ENCODE assay signal across 19 mouse cellular contexts in genomic region chr17:28708989-28709388, GRCm38 (mm10). TPM values are rescaled to one million over a fixed set of nuclear protein-coding genes. Genes with fewer than 3 reads are reported as not detected.
DNase-seq lines count a peak whose midpoint lies in the region; ATAC-seq and TF ChIP-seq lines count a peak whose summit lies in the region.
"Had no signal": no experiment of that assay in that cellular context is flagged by ENCODE, and none has a peak within 500 bp of the region (broad histone marks: within the 10 kb centered on the region; RNA-seq: fewer than 3 reads in every experiment).

No protein-coding gene starts in this region.

- peaks cover 49% of the 10 kb centered on the region for H3K79me2 ChIP-seq in liver, adult 2 months (ENCODE audit: control insufficient read depth, insufficient read depth, low read length)
- peaks cover 79% of the 10 kb centered on the region for H3K79me2 ChIP-seq in myocyte (ENCODE audit: control insufficient read depth, insufficient read depth)

- no peak overlapping the region for H3K4me2 ChIP-seq in liver, embryonic 11.5 days
- H3K4me2 ChIP-seq in myocyte (ENCODE audit: low read depth) = peak overlapping the region; percentile 8
- H3K4me2 ChIP-seq: forebrain, embryonic 15.5 days; hindbrain, embryonic 12.5 days; lung, embryonic 15.5 days had no signal

- H3K4me3 ChIP-seq in gastrocnemius, adult 2 months = peak overlapping the region; percentile 47
- no peak overlapping the region for H3K4me3 ChIP-seq in liver, adult 2 months (ENCODE audit: insufficient read depth, low read depth, low read length)
- no peak overlapping the region for H3K4me3 ChIP-seq in liver, embryonic 11.5 days (ENCODE audit: low read depth, low read length)
- H3K4me3 ChIP-seq in myocyte = no peak overlapping the region
- H3K4me3 ChIP-seq: forebrain, embryonic 15.5 days; heart, embryonic 10.5 days; hindbrain, embryonic 12.5 days; lung, embryonic 15.5 days had no signal

- no peak overlapping the region for H3K9ac ChIP-seq in liver, adult 2 months (ENCODE audit: low read depth, low read length)
- H3K9ac ChIP-seq in liver, embryonic 11.5 days (ENCODE audit: low read depth, low read length) = no peak overlapping the region
- H3K9ac ChIP-seq: forebrain, embryonic 15.5 days; hindbrain, embryonic 12.5 days; lung, embryonic 15.5 days had no signal

- no peak for ATAC-seq in liver, embryonic 11.5 days (replicated peaks; ENCODE audit: low FRiP score)
- ATAC-seq in hematopoietic stem cell, adult 5-6 weeks (replicated peaks in 1 of 2; ENCODE audit: insufficient read depth in 1 of 2, low FRiP score in 2 of 2, low TSS enrichment in 1 of 2, low read depth in 1 of 2, poor library complexity in 2 of 2, severe bottlenecking in 2 of 2) = peak; percentile 33 to 34; a peak in 1 of 4 replicates
- ATAC-seq: activated CD4-positive, CD25-positive, alpha-beta regulatory T cell, adult 4 months; forebrain, embryonic 15.5 days; midbrain, embryonic 16.5 days had no signal

- H3ac ChIP-seq in myocyte (ENCODE audit: control insufficient read depth, insufficient read length) = no peak overlapping the region

- no peak for TF ChIP-seq POLR2A in liver, adult 2 months (IDR thresholded peaks at IDR 0.05; ENCODE audit: extremely low read depth, insufficient read depth, low read length)
- no peak for TF ChIP-seq POLR2A in myocyte (IDR thresholded peaks at IDR 0.05; ENCODE audit: insufficient read length, low read depth)

- TF ChIP-seq CTCF in gastrocnemius, adult 2 months (IDR thresholded peaks at IDR 0.05) = no peak
- TF ChIP-seq CTCF in liver, adult 2 months (IDR thresholded peaks at IDR 0.05; ENCODE audit: low read depth, low read length) = no peak

- peaks cover 28% of the 10 kb centered on the region for H3K4me1 ChIP-seq in liver, adult 2 months (ENCODE audit: control insufficient read depth, insufficient read depth, low read length)
- peaks cover 39% of the 10 kb centered on the region for H3K4me1 ChIP-seq in liver, embryonic 11.5 days (replicated peaks; ENCODE audit: control insufficient read depth, insufficient read depth, low read length)

- peak; percentile 32 for DNase-seq in gastrocnemius, adult 2 months
- no peak for DNase-seq in gastrocnemius, postnatal 10 days
- DNase-seq in liver, adult 2 months (ENCODE audit: extremely low read depth, low read depth, low spot score) = peak; percentile 48
- no peak for DNase-seq in liver, embryonic 11.5 days (ENCODE audit: low spot score)
- no peak for DNase-seq in urinary bladder, postnatal 4 days (ENCODE audit: low spot score in 2 of 2)
- DNase-seq: adrenal gland, postnatal 10 days; cerebellum, adult 11-12 months; cerebellum, postnatal 14 days; embryo, embryonic 11 days; right cerebral cortex, postnatal 4 days had no signal

- peak overlapping the region; percentile 84 for H3K27ac ChIP-seq in gastrocnemius, adult 2 months
- peak overlapping the region; percentile 10; the same call in 1 of the 2 replicates for H3K27ac ChIP-seq in liver, adult 2 months (replicated peaks; ENCODE audit: insufficient read depth, low read depth, low read length)
- no peak overlapping the region for H3K27ac ChIP-seq in liver, embryonic 11.5 days (ENCODE audit: low read depth, low read length)
- H3K27ac ChIP-seq: forebrain, embryonic 15.5 days; heart, embryonic 10.5 days; hindbrain, embryonic 12.5 days; lung, embryonic 15.5 days had no signal

- WGBS in liver, adult 2 months = 17% methylated on average over 2 of the region's 2 CpGs
- 38% methylated on average over 2 of the region's 2 CpGs for WGBS in liver, embryonic 11.5 days

- no peaks in the 10 kb centered on the region for H3K27me3 ChIP-seq in liver, adult 2 months (ENCODE audit: control insufficient read depth, insufficient read depth, low read length)
- H3K27me3 ChIP-seq in liver, embryonic 11.5 days (replicated peaks; ENCODE audit: control insufficient read depth, insufficient read depth, low read length) = no peaks in the 10 kb centered on the region
- no peaks in the 10 kb centered on the region for H3K27me3 ChIP-seq in myocyte (ENCODE audit: control insufficient read depth, insufficient read depth, insufficient read length)
- H3K27me3 ChIP-seq: forebrain, embryonic 15.5 days; hindbrain, embryonic 12.5 days; lung, embryonic 15.5 days had no signal

- no peaks in the 10 kb centered on the region; the same call in 1 of the 2 replicates for H3K9me3 ChIP-seq in liver, embryonic 11.5 days (ENCODE audit: control insufficient read depth, low read length)
- H3K9me3 ChIP-seq: forebrain, embryonic 15.5 days; G1E; heart, embryonic 10.5 days; hindbrain, embryonic 12.5 days; lung, embryonic 15.5 days had no signal

- peaks cover 4% of the 10 kb centered on the region; the same call in 1 of the 2 replicates for H3K36me3 ChIP-seq in liver, adult 2 months (ENCODE audit: control insufficient read depth, insufficient read depth, low read length)
- H3K36me3 ChIP-seq in liver, embryonic 11.5 days (ENCODE audit: control insufficient read depth, insufficient read depth, low read length) = peaks cover 11% of the 10 kb centered on the region
- H3K36me3 ChIP-seq in myocyte (ENCODE audit: control insufficient read depth, insufficient read depth) = peaks cover 5% of the 10 kb centered on the region

- intact Hi-C loops in gastrocnemius, adult 2 months (cut with DNase I) = loop anchor here (10.0 kb wide), 1 partner anchor 816 kb away; no protein-coding TSS in a partner anchor

TF ChIP-seq in myocyte, 11 proteins besides CTCF, POLR2A, EP300 and RAD21:
- no peak for TF ChIP-seq TCF3 (IDR thresholded peaks at IDR 0.05; ENCODE audit: insufficient read length, low read depth)
- TF ChIP-seq E2F4 (IDR thresholded peaks at IDR 0.05; ENCODE audit: insufficient read depth) = no peak
- no peak for TF ChIP-seq CEBPB (IDR thresholded peaks at IDR 0.05; ENCODE audit: insufficient read depth, poor library complexity, severe bottlenecking)
- TF ChIP-seq MAX (IDR thresholded peaks at IDR 0.05; ENCODE audit: low read depth) = no peak
- no peak for TF ChIP-seq MYOD1 (IDR thresholded peaks at IDR 0.05; ENCODE audit: control insufficient read depth in 1 of 3, insufficient read length in 2 of 3, low read depth in 2 of 3)
- TF ChIP-seq TCF12 (IDR thresholded peaks at IDR 0.05; ENCODE audit: insufficient read depth, poor library complexity, severe bottlenecking) = no peak
- no peak for TF ChIP-seq REST (IDR thresholded peaks at IDR 0.05; ENCODE audit: insufficient read depth, insufficient read length)
- TF ChIP-seq SRF (IDR thresholded peaks at IDR 0.05; ENCODE audit: control insufficient read depth, insufficient read length, low read depth) = no peak
- no peak for TF ChIP-seq MYOG (IDR thresholded peaks at IDR 0.05; ENCODE audit: control insufficient read depth in 1 of 3, insufficient read depth in 1 of 3, insufficient read length in 2 of 3, low read depth in 2 of 3)
- TF ChIP-seq POLR2AphosphoS2 (IDR thresholded peaks at IDR 0.05; ENCODE audit: insufficient read length, low read depth) = no peak
- no peak for TF ChIP-seq USF1 (IDR thresholded peaks at IDR 0.05; ENCODE audit: low read depth)

RNA-seq across cellular contexts. Expression of gene AC170998.1, which starts 16.9 kb away (rescaled TPM):
- total RNA-seq in gastrocnemius, adult 2 months (2021) = under 1 TPM; 0.39 to 0.71 TPM
- under 1 TPM in 1 of 2 experiments, not detected in 1; 0.93 TPM for total RNA-seq in gastrocnemius, postnatal 10 days (2021)
- 2.3 and 2.8 TPM in 2 replicates for total RNA-seq in liver, adult 2 months (2014; rRNA removed)
- not detected in 2 replicates for polyA plus RNA-seq in liver, adult 2 months (2012; rRNA removed)
- polyA plus RNA-seq in liver, embryonic 11.5 days (2014; fragmentation: Nextera tagmentation; extraction: Ambion mirVana) = 0.84 and 3.6 TPM in 2 replicates
- 3.9 and 5.7 TPM in 2 replicates for total RNA-seq in hematopoietic stem cell, adult 5-6 weeks (2017)
- polyA plus RNA-seq in myocyte (2012; fragmentation: generic; extraction: Trizol) = not detected
- polyA plus RNA-seq: G1E had no signal

RNA-seq across cellular contexts. Expression of gene Mapk14, which starts 17.9 kb away (rescaled TPM):
- 10 to 100 TPM; 87.8 to 99.6 TPM for total RNA-seq in gastrocnemius, adult 2 months (2021)
- total RNA-seq in gastrocnemius, postnatal 10 days (2021) = 10 to 100 TPM; 59.8 to 62.8 TPM
- 37.7 and 50.8 TPM in 2 replicates for total RNA-seq in liver, adult 2 months (2014; rRNA removed)
- 51.6 and 55.3 TPM in 2 replicates for polyA plus RNA-seq in liver, adult 2 months (2012; rRNA removed)
- 58.5 and 64.6 TPM in 2 replicates for polyA plus RNA-seq in liver, embryonic 11.5 days (2014; fragmentation: Nextera tagmentation; extraction: Ambion mirVana)
- 79.5 and 163 TPM in 2 replicates for total RNA-seq in hematopoietic stem cell, adult 5-6 weeks (2017)
- polyA plus RNA-seq in myocyte (2012; fragmentation: generic; extraction: Trizol) = 34.6 TPM

RNA-seq across cellular contexts. Expression of gene Slc26a8, which starts 19.0 kb away (rescaled TPM):
- total RNA-seq in gastrocnemius, adult 2 months (2021) = under 1 TPM; 0.38 to 0.50 TPM
- total RNA-seq in gastrocnemius, postnatal 10 days (2021) = 1 to 10 TPM; 1.2 TPM
- total RNA-seq in liver, adult 2 months (2014; rRNA removed) = not detected in 2 replicates
- polyA plus RNA-seq in liver, adult 2 months (2012; rRNA removed) = 0.04 and 0.11 TPM in 2 replicates
- polyA plus RNA-seq in liver, embryonic 11.5 days (2014; fragmentation: Nextera tagmentation; extraction: Ambion mirVana) = 0.34 and 0.75 TPM in 2 replicates
- 0.81 TPM in 1 of 2 replicates, not detected in the other for total RNA-seq in hematopoietic stem cell, adult 5-6 weeks (2017)
- polyA plus RNA-seq in myocyte (2012; fragmentation: generic; extraction: Trizol) = not detected
- polyA plus RNA-seq: activated CD4-positive, CD25-positive, alpha-beta regulatory T cell, adult 4 months had no signal

Comparison
In these comparisons a context has a peak if more than half of its experiments do, and no peak if none do; other contexts are left out.
1. DNase-seq: peak in gastrocnemius, adult 2 months (single experiment) and liver, adult 2 months (single experiment); none in gastrocnemius, postnatal 10 days (single experiment), liver, embryonic 11.5 days (single experiment) and urinary bladder, postnatal 4 days (0 of 2).